Mouse (Mus musculus) bone marrow macrophage, adult 2 months (primary cell): ENCODE results near the gene Gm17949.

Experiments used
- CTCF ChIP-seq: IDR thresholded peaks from 2 replicates; pipeline ENCODE4 v1.5.1; 2012; ENCODE audit warnings: low read depth, mild to moderate bottlenecking, low read length, moderate library complexity
- POLR2A ChIP-seq: IDR thresholded peaks from 2 replicates; pipeline ENCODE4 v1.6.1; 2012; ENCODE audit warnings: mild to moderate bottlenecking, low read depth, low read length, borderline replicate concordance

DNA sequence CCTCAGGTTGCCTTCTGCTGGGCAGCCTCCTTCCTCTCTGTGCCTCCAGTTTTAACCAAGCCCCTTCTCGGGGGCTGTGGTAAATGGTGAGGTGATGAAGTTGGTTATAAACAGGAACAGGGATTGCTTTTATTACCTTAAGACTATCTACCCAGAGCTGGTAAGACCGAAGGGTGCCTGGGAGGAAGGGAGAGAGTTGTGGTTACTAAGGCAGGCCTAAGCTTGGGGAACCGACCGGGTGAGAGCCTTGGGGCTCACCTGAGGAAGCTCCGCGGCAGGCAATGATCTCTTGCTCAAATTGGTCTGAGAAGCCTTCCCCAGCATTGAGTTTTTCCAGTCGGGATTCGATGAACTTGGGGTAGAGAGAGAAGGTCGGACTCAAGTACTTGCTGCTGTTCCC lies 59.0 kb downstream of the Gm17949 start:
- TF ChIP-seq CTCF: no peak
- TF ChIP-seq POLR2A: no peak
